Mouse (Mus musculus): ENCODE results near the gene Litaf.

Litaf gene

GRCm38 (mm10) chr16:10916271-10916670 is 149.7 kb downstream of the Litaf start:
- in situ Hi-C loops (cut with MseI, MboI) = loop anchor here in 1 of 2 experiments (25.0 kb wide), 1 partner anchor 471 kb away; no protein-coding TSS in a partner anchor

- in situ Hi-C loops (cut with MseI, MboI) = loop anchor here in 1 of 2 experiments (25.0 kb wide), 1 partner anchor 472 kb away; no protein-coding TSS in a partner anchor
Observed at GRCm38 (mm10) chr16:10915066-10915465, 150.9 kb downstream of the Litaf start.

GRCm38 (mm10) chr16:10911061-10911460 is 154.9 kb downstream of the Litaf start:
- in situ Hi-C loops (cut with MseI, MboI) = loop anchor here in 1 of 2 experiments (25.0 kb wide), 1 partner anchor 476 kb away; no protein-coding TSS in a partner anchor

- in situ Hi-C loops (cut with MseI, MboI) = loop anchor here in 1 of 2 experiments (25.0 kb wide), 1 partner anchor 477 kb away; no protein-coding TSS in a partner anchor
Observed at GRCm38 (mm10) chr16:10910541-10910940, 155.4 kb downstream of the Litaf start.
